Mouse (Mus musculus): ENCODE results near the gene Vps13d.

Vps13d gene

GRCm38 (mm10) chr4:145194559-145195162 lies at the start of gene Vps13d:
Gene Vps13d (minus strand): TSS chr4:145195005.
- in situ Hi-C loops (cut with MseI, MboI) = no loop called here

GRCm38 (mm10) chr4:145242719-145243350 lies 48.0 kb upstream of the Vps13d start:
- in situ Hi-C loops (cut with MseI, MboI) = no loop called here

GRCm38 (mm10) chr4:145240723-145241231 lies 46.0 kb upstream of the Vps13d start:
- in situ Hi-C loops (cut with MseI, MboI) = no loop called here

GRCm38 (mm10) chr4:145239049-145239830 lies 44.4 kb upstream of the Vps13d start:
- in situ Hi-C loops (cut with MseI, MboI) = no loop called here

GRCm38 (mm10) chr4:145236027-145236426 lies 41.2 kb upstream of the Vps13d start:
- in situ Hi-C loops (cut with MseI, MboI) = no loop called here

GRCm38 (mm10) chr4:145233487-145234228 lies 38.9 kb upstream of the Vps13d start:
- in situ Hi-C loops (cut with MseI, MboI) = no loop called here

GRCm38 (mm10) chr4:145231732-145232131 lies 36.9 kb upstream of the Vps13d start:
- in situ Hi-C loops (cut with MseI, MboI) = no loop called here

GRCm38 (mm10) chr4:145230647-145231046 lies 35.8 kb upstream of the Vps13d start:
- in situ Hi-C loops (cut with MseI, MboI) = no loop called here

- in situ Hi-C loops (cut with MseI, MboI) = no loop called here
These were observed 34.8 kb upstream of the Vps13d start for GRCm38 (mm10) chr4:145229524-145230163.

- in situ Hi-C loops (cut with MseI, MboI) = no loop called here
These were observed 34.2 kb upstream of the Vps13d start for GRCm38 (mm10) chr4:145229051-145229450.

- in situ Hi-C loops (cut with MseI, MboI) = loop anchor here (25.0 kb wide), 1 partner anchor 263 kb away; no protein-coding TSS in a partner anchor
These were observed 29.8 kb upstream of the Vps13d start for GRCm38 (mm10) chr4:145224613-145225012.

- in situ Hi-C loops (cut with MseI, MboI) = loop anchor here (25.0 kb wide), 1 partner anchor 265 kb away; no protein-coding TSS in a partner anchor
These were observed 27.3 kb upstream of the Vps13d start for GRCm38 (mm10) chr4:145222064-145222463.

GRCm38 (mm10) chr4:145221379-145221778 lies 26.6 kb upstream of the Vps13d start:
- in situ Hi-C loops (cut with MseI, MboI) = loop anchor here (25.0 kb wide), 1 partner anchor 266 kb away; no protein-coding TSS in a partner anchor

GRCm38 (mm10) chr4:145220001-145220400 lies 25.2 kb upstream of the Vps13d start:
- in situ Hi-C loops (cut with MseI, MboI) = loop anchor here (25.0 kb wide), 1 partner anchor 267 kb away; no protein-coding TSS in a partner anchor

GRCm38 (mm10) chr4:145219240-145219985 lies 24.6 kb upstream of the Vps13d start:
- in situ Hi-C loops (cut with MseI, MboI) = loop anchor here (25.0 kb wide), 1 partner anchor 268 kb away; no protein-coding TSS in a partner anchor

- in situ Hi-C loops (cut with MseI, MboI) = loop anchor here (25.0 kb wide), 1 partner anchor 269 kb away; no protein-coding TSS in a partner anchor
These were observed 23.0 kb upstream of the Vps13d start for GRCm38 (mm10) chr4:145217837-145218236.

- in situ Hi-C loops (cut with MseI, MboI) = loop anchor here (25.0 kb wide), 1 partner anchor 270 kb away; no protein-coding TSS in a partner anchor
These were observed 22.2 kb upstream of the Vps13d start for GRCm38 (mm10) chr4:145217046-145217445.

- in situ Hi-C loops (cut with MseI, MboI) = loop anchor here (25.0 kb wide), 1 partner anchor 272 kb away; no protein-coding TSS in a partner anchor
These were observed 20.6 kb upstream of the Vps13d start for GRCm38 (mm10) chr4:145215396-145215795.

- in situ Hi-C loops (cut with MseI, MboI) = loop anchor here (5.0 to 25.0 kb wide), 3 partner anchors 58 to 273 kb away; no protein-coding TSS in a partner anchor
These were observed 20.0 kb upstream of the Vps13d start for GRCm38 (mm10) chr4:145214786-145215174.
